Mouse (Mus musculus) brain, embryonic 18.5 days (tissue): ENCODE measurements around the gene Rbm18.
A peak's percentile ranks its signal among the peaks of the same experiment; 100 is the strongest.
"Not testable (repeated sequence)": the region's sequence is repeated elsewhere in the genome, so short reads cannot be mapped to it uniquely, and the experiment has no call there.

ENCODE experiments used
- DNase-seq: peaks from one replicate; pipeline ENCODE4 v3.0.0-alpha.2; 2012; ENCODE audit warnings: low read depth, low spot score

Gene Rbm18

GRCm38 (mm10) chr2:36136300-36136941 is at the start of gene Rbm18, which contains the start of gene Mrrf:
Gene Rbm18, minus strand, starts transcription at chr2:36136773.
Gene Mrrf, plus strand, starts transcription at chr2:36136389.
- peak; percentile 63 for DNase-seq

DNA sequence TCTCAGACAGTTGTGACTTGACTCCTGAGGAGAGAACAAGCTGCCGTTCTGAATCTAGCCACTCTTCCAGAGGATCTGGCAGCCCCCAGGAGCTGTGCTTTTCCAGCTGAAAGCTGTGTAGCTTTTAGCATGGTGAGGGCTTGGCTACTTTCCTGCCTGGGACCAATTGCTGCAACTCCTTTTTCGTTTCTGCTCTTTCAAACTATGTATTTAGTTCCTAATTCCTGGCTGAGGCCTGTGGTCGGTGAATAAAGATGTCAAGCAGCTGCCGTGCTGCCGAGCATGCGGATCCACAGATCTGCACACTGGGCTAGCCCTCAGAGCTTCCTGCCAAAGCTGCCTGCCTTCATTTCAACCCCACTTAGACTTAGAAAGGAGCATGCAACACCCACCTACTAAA is 48.3 kb upstream of the Rbm18 start:
- no peak for DNase-seq

GRCm38 (mm10) chr2:36184192-36184591 is 47.6 kb upstream of the Rbm18 start:
- DNase-seq, result no peak

DNA sequence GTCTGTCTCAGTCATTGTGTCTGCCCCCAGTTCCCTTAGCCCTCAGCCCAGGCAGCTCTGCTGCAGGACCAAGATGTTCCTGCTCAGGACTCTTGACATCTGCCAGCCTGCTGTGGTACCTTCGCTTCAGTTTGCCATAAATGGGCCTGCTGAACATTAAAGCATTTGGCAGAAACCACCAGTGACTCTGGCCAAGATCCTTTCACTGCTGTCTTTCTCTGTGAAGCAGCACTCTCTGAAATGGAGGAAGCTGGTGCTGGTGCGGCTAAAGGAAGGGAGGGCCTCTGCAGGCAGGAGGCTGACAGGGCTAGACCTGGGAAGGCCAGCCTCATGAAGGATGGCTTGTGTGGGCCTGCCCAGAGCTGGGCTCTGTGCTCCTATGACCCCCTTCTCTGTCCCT is 46.7 kb upstream of the Rbm18 start:
- DNase-seq, result no peak

DNA sequence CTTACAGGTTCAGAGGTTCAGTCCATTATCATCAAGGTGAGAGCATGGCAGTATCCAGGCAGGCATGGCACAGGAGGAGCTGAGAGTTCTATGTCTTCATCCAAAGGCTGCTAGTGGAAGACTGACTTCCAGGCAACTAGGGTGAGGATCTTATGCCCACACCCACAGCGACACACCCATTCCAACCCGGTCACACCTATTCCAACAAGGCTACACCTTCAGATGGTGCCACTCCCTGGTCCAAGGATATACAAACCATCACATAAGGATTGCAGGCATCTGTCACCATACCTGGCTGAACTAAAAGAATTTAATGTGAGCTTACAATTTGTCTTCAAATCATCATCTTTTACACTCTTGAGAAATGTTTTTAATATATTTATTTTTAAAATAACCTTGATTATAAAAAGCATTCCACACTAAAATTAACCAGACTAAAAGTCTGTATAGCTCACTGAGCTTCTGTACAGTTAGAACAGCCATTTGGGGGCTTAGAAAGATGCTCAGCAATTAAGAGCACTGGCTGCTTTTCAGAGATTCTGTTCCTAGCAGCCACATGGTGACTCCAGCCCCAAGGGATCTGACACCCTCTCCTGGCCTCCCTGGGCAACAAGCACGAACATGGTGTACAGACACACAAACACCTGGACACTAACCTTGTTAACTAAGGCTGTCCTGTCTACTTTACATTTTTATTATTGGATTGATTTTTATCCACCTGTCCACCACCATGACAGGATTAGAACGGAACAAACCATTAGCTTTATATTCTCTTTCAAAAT is 45.2 kb upstream of the Rbm18 start:
- not testable (repeated sequence) for DNase-seq

- DNase-seq, result no peak
Observed at GRCm38 (mm10) chr2:36179487-36179886, 42.9 kb upstream of the Rbm18 start.

DNA sequence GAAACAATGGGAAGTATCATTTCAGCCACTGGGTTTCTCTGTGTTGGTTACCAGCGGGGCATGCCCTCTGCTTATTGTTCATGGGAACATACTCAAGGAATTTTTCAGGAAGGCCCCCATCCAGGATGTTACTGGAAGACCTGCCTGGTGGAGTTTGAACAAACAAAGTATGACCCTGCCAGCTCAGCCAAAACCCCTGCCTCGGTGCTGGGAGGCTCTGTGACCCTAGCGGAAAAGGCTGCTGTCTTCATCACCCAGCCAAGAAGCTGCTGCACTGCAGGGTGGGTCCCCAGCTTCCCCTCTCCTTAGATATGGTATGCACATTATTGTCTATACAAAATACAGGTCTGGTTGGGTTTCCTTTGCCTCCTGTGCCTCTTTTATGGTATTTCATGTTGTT is 36.0 kb upstream of the Rbm18 start:
- DNase-seq, result no peak

GRCm38 (mm10) chr2:36172136-36172535 is 35.6 kb upstream of the Rbm18 start:
- no peak for DNase-seq

DNA sequence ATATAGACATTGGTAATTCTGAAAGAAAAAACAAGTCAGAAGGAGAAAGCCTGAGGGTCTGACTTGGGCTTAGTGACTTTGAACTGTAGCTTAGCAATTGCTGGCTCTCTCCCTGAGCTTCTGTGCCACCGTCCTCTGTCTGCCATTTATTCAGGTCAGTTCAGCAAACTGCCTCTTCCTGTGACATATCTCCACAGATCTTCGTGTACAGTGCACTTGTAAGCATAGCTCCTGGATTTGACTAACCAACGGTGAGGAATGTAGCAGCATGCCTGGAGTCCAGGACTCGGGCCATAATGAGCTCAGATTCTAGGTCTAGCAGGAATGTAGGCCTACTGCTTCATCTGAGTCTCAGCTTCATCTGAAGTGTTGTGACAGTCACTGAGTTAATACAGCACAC is 32.6 kb upstream of the Rbm18 start:
- no peak for DNase-seq

DNA sequence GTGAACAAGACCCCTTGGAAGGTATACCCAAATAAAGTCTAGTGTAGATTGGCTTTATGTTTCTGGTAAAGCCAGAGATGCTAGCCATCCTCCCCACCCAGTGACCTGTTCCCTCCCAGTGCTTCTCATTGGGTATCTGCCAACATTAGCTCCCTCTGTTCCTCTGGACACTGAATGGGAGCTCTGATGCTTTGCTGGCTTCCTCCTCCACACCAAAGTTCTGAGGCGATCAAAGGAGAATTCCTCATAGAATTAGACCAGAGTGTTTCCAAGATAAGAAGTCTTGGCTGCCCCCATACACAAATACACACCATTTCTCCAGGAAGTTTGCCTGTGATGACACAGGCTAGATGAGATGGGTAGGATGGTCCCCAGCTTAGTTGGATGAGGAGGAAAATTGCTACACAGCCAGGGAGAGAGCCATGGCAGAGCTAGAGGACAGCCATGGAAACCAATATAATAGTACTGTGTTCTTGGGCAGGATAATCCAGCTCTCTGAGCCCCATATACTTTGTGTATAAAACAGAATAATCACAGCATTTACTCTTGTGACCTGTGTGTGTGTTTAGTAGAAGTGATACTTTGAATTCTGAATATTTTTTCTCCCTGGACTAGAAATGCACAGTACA is 31.5 kb upstream of the Rbm18 start:
- DNase-seq, result no peak

DNA sequence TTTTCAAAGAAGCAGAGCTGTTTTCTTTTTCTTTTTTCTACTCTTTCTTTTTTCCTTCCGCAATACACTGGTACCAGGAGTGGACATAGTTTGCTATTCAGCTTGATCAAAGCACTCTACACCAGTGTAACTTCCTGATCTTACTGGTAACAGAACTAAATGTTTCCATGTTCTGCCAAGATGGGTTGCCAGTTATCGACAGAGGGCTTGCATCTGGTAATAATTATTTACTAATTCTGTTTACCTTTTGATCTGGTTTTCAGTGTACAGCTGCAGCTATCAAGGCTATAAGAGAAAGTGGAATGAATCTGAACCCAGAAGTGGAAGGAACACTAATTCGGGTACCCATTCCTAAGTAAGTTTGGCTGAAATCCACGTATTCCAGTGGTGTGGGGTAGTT is 22.8 kb upstream of the Rbm18 start:
- DNase-seq, result no peak

DNA sequence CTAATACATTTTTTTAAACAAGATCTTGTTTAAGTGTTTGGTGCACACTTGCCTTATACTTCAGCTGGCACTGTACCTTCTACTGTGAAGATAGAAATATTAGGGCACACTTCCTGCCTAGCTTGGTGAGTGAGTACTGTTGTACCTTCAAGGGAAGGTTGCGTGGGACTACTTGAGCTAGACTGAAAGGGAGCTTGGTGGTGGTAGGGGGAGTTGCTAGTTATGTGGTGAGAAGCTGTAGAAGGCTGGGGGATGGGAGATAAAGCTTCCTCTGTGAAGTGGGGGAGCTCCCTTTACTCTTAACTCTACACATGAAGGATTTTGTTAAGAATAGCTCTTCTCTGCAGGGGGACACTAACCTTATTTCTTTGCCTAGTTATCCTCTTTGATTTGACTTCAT is 20.9 kb upstream of the Rbm18 start:
- DNase-seq, result no peak

DNA sequence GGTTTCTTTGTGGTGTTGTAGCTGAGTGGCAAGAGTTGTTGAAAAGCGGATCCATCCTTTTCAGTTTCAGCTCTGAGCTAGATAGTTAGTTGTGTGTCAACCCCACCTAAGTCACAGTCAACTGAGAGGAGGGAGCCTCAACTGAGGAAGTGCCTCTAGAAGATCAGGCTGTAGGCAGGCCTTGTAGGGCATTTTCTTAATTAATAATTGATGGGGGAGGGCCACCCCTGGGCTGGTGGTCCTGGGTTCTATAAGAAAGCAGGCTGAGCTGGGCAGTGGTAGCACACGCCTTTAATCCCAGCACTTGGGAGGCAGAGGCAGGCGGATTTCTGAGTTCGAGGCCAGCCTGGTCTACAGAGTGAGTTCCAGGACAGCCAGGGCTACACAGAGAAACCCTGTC is 15.8 kb upstream of the Rbm18 start:
- DNase-seq, result not testable (repeated sequence)

- no peak for DNase-seq
Observed at GRCm38 (mm10) chr2:36148876-36149365, 12.3 kb upstream of the Rbm18 start.

GRCm38 (mm10) chr2:36139096-36139495 is 2.5 kb upstream of the Rbm18 start:
- DNase-seq, result no peak

DNA sequence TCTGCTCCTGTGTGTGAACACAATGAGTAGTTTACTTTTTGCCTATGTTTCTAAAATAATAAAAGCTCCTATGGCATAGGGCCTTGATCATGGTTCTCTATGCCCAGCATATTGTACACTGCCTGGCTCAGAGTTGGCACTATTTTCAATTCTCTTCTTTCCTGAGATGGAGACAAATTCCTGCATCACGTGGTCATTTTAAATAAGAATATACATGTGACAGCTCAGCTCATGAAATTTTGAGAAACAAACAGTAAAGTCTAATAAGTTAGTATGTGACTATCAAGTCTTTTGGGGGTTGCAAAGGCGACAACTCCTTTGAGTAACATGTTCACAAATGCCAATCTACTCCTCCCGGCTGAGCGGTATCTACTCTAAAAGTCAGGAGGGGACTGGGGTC is 686 bp downstream of the Rbm18 start:
- DNase-seq, result no peak

DNA sequence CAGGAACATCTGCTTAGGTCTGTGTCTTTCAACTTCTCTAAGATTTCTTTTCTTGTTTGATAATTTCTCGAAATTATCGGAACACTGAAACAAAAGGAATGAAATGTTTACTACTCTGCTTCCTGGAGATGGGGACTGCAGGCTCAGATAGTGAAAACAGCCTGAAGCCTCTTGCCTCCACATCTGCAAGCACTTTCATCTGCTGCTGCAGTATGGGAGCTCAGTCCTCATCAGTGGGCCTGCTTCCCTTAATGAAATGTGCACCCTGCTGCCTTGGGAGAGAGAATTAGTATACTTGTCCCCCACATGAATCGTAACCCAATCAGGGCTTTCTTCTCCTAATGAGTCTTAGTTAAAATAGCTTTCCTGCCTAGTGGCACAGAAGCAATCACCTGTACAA is 7.5 kb downstream of the Rbm18 start:
- DNase-seq, result no peak

GRCm38 (mm10) chr2:36127973-36128372 is 8.6 kb downstream of the Rbm18 start:
- no peak for DNase-seq

- DNase-seq, result no peak
Observed at GRCm38 (mm10) chr2:36126795-36127429, 9.7 kb downstream of the Rbm18 start.

- no peak for DNase-seq
Observed at GRCm38 (mm10) chr2:36112632-36113031, 23.9 kb downstream of the Rbm18 start.

GRCm38 (mm10) chr2:36108615-36109014 is 28.0 kb downstream of the Rbm18 start:
- DNase-seq, result no peak
